Mouse (Mus musculus) cortical plate, adult 2 months (tissue): ENCODE measurements at regions not wholly inside any gene's neighbourhood (a gene's known extent, or its start where the extent isn't known, plus 50 kb on each side); places are given as distances from the start of the nearest gene placed in this dataset.

Experiments used
- CTCF ChIP-seq: fragments of 200-500 bp; IDR thresholded peaks from 2 replicates; pipeline ENCODE4 v1.5.1; 2011; ENCODE audit warnings: mild to moderate bottlenecking, control low read depth, low read length; ENCODE audit not compliant: insufficient read depth; ENCODE audit errors: extremely low read depth
- POLR2A ChIP-seq: fragments of 200-500 bp; IDR thresholded peaks from 2 replicates; pipeline ENCODE4 v1.6.1; 2011; ENCODE audit warnings: mild to moderate bottlenecking, low read length, control low read depth; ENCODE audit not compliant: insufficient read depth; ENCODE audit errors: extremely low read depth

DNA sequence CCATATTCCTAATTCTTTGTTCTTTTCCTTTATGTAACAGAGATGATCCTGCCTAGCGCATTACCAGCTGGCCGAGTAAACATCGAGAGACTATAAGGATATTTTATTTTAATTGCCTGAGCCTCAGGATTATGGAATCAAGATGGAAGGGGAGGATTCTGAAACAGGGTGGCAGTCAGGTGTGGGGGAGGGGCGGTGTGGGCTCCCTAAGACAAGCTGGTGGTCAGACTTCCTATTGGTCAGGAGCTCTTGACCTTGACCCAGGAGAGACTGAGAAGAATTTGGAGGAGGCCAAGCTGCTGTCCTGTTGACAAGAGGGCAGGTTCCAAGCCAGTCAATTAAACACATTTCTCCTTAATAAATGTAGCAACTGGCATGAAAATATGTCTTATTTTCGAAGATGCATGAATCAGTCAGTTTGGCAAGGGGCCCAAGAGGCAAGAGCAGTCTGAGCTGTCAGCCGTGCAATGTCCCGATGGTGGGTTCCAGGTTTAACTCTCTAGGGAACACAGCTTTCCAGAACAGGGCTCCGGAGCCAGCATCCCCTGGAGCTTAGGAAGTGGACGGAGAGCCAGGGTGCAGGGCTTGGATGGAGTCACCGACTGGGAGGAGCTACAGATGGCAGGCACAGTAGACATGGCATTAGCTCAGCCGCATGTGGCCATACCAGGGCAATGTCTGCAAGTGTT lies 55.3 kb upstream of the Adamts2 start:
- no peak for TF ChIP-seq CTCF
- TF ChIP-seq POLR2A = no peak
